Mouse (Mus musculus) B cell, adult 67 days (primary cell): ENCODE data around the gene Selenoh. TPM values are rescaled to one million over a fixed set of nuclear protein-coding genes. Genes with fewer than 3 reads are reported as not detected.

Experiments used
- total RNA-seq, 2 experiments: library from RNA; stranded (reverse); gene quantifications; 4 replicates each; pipeline ENCODE4 v1.2.4; 2023

Selenoh gene
- 10 to 100 TPM; 41.3 to 53.3 TPM for total RNA-seq

DNA sequence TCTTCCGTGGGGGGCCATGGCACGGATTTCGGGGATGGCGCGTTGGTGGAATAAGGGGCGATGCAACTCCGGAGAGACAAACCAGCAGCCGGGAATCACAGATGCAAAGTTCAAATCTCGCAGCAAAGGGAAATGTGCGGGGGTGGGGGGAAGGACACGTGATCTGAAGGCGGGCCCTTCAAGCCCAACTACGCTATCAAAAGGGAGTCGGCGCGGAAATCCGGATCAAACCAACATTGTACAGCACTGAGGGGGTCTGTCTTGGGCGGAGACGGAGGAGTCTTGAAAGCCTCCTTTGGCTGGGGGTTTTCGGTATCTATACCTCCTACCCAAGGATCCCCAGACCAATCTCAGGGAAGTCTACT is at the start of gene Selenoh:
TSS of gene Selenoh (minus strand) at position 202 of the 365 bp plus-strand sequence.

DNA sequence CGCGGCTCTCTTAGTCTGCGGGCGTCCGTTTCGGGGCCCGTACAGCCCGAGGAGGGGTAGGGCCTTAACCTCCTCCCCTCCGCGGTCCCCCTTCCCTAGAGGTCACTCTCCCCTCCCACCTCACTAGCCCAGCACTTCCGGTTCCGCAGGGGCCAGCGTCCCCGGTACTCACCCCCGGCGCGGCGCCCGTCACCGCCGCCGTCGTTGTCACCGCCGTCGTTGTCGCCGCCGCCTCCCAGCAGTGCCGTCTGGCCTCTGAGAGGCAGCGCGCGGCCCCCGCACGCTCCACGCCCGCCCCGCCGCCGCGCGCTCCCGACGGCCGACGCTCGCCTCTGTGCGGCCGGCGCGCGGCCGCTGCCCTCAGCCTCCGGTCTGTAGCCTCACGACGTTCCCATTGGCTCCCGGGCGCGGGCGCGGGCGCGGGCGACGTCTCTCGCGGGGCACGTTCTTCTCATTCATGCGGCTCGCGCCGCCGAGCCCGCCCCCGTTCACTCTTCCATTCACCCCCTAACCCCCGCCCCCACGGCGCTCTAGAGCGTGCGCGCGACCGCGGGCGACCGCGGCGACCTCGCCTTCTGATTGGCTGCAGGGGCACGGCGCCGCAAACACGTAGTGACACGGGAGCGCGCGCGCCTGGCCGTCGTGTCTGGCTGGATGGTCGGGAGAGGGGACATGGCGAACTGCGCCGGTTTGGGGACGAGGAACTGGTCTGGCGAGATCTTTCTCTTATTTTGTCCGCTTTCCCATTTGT is 44.4 kb upstream of the Selenoh start, which contains the start of gene Zdhhc5:
TSS of gene Zdhhc5 (minus strand) at position 370 of the 751 bp plus-strand sequence.

DNA sequence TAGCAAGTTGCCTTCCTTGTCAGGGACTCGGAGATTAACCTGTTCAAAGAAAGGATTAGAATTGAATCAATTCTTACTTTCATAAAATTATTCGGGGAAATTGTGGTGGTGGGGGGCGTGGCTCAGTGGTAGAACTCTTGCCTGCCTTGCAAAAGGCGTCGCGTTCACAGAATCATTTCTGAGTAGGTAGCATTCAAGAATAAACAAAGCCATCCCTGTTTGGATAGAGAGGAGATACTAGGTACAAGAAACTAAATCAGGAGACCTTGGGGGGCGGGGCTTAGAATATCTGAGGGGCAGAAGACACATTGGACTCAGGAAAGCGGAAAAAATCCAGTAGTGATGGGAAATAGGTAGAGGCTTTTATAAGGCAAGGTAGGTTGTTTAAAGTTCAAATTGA is 8.4 kb upstream of the Selenoh start, which contains the start of gene Tmx2:
TSS of gene Tmx2 (minus strand) at position 125 of the 400 bp plus-strand sequence.

DNA sequence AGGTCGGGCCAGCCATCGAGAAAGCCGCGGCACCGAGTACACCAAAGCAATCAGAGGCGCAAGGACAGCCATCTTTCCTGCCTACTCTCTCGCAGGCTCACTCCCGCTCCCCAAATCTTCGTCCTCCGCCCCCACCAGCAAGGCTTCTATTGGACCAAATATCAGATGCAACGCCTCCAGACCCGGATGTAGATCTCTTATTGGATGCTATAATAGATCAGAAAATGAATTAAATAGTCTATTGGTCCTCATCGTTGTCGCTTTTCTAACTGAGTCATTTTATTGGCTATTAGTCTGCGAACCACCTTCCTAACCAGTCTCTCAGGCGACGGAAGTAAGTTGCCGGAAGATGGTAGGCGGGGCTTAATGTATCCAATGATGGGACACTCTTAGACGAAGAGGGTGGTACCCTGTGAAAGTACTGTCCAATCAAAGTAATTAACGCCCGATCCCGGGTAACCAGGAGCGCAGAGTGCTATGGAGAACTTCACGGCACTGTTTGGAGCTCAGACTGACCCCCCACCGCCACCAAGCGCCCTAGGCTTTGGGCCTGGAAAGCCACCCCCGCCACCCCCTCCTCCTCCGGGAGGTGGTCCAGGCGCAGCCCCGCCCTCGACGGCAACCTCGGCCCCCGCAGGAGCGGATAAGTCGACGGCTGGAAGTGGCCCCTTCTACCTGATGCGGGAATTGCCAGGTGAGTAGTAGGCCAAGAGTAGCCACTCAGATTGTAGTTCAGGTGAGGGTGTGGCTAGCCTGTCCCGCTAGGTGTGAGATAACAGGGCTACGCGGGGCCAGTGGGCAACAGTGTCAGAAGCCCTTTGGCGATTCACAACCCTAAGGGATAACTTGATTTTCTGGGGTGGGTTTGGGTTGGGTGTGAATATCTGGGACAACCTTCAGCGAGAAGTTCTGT is 7.7 kb upstream of the Selenoh start, which contains the start of the genes Gm28635 and Med19:
TSS of gene Gm28635 (minus strand) at position 74 of the 913 bp plus-strand sequence.
TSS of gene Med19 (plus strand) at position 435 of the 913 bp plus-strand sequence.

DNA sequence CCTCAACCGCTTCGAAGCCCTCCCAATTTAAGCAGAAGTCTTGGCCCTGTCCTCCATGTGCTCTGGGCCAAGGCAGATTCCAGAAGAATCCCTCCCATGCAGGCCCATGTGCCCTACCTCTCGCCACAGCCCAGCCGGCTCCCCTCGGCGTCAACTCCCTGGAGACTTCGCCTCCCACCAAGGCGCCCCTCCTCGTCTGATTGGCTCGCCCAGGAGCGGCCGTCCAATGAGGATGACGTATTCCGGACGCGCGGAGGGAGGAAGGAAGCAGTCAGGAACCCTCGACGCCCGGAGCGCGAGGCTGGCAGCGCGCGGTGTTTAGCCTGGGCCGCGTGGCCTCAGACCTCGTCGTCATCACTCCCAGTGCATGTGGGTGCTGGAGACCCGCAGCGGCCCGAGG is 11.8 kb downstream of the Selenoh start, which contains the start of gene Btbd18:
TSS of gene Btbd18 (plus strand) at position 274 of the 400 bp plus-strand sequence.

DNA sequence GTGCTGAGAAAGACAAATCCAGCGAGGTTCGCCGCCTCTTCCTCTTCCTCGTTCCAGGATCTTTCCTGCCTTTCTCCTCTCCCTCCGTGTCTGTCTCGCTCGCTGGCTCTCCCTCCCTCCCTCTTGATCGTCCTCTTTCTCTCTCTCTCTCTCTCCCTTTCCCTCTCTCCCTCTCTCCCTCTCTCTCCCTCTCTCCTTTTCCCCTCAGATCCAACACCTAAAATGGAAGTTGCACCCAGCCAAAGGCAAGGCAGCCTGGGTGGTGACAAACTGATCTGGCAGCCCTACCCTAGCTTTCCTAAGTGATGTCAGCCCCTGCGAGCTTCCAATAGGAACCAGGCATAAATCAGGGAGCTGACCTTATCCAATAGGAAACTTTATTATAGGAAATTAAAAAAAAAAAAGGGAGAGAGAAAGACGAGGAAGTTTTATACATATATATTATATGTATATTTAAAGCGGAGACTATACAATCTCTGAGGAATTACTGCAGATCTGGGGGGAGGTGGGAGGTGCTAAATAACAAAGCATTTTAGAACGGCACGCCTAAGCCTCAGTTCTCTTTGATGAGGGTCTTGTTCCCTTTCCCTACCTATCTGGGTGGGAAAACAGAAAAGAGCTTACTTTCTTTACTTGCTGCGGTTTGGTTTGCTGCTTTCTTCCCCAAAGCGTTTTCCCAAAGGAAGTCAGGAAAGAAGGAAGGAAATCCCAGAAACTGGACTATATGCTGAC is 19.9 kb downstream of the Selenoh start, which contains the start of gene Ctnnd1:
TSS of gene Ctnnd1 (minus strand) at position 302 of the 732 bp plus-strand sequence.

Other genes with a start within 250 kb of the Selenoh start
- gene Calcrl, start 245.4 kb downstream of the Selenoh start, total RNA-seq: 10 to 100 TPM; 10.6 to 12.1 TPM
- gene Tfpi, start 194.0 kb downstream of the Selenoh start, total RNA-seq: 1 to 10 TPM; 1.7 to 1.8 TPM
- gene Ctnnd1, start 20.0 kb downstream of the Selenoh start, total RNA-seq: 1 to 10 TPM; 3.5 to 4.8 TPM
- not detected for gene Btbd18, start 11.7 kb downstream of the Selenoh start, total RNA-seq
- not detected for gene Gm28635, start 7.3 kb upstream of the Selenoh start, total RNA-seq
- gene Med19, start 7.6 kb upstream of the Selenoh start, total RNA-seq: 10 to 100 TPM; 19.3 to 19.8 TPM
- 10 to 100 TPM; 46.0 to 47.6 TPM for gene Tmx2, start 8.4 kb upstream of the Selenoh start, total RNA-seq
- 10 to 100 TPM; 58.9 to 60.5 TPM for gene Zdhhc5, start 44.4 kb upstream of the Selenoh start, total RNA-seq
- gene Clp1, start 56.6 kb upstream of the Selenoh start, total RNA-seq: 10 to 100 TPM; 23.8 to 30.5 TPM
- gene Ypel4, start 63.3 kb upstream of the Selenoh start, total RNA-seq: not detected
- gene Gm19426, start 72.9 kb upstream of the Selenoh start, total RNA-seq: not detected
- gene Serping1, start 104.7 kb upstream of the Selenoh start, total RNA-seq: under 1 TPM in 1 of 2 experiments, not detected in 1; 0.29 TPM
- gene Ube2l6, start 128.1 kb upstream of the Selenoh start, total RNA-seq: 10 to 100 TPM; 11.8 to 13.3 TPM
- gene Smtnl1, start 151.9 kb upstream of the Selenoh start, total RNA-seq: not detected
- 10 to 100 TPM; 18.6 to 21.9 TPM for gene Timm10, start 156.2 kb upstream of the Selenoh start, total RNA-seq
- gene Slc43a1, start 168.1 kb upstream of the Selenoh start, total RNA-seq: 1 to 10 TPM; 5.4 to 8.1 TPM
- under 1 TPM in 1 of 2 experiments, not detected in 1; 0.55 TPM for gene Rtn4rl2, start 215.9 kb upstream of the Selenoh start, total RNA-seq